Mouse (Mus musculus): ENCODE measurements around the gene Dhx58.

DNA sequence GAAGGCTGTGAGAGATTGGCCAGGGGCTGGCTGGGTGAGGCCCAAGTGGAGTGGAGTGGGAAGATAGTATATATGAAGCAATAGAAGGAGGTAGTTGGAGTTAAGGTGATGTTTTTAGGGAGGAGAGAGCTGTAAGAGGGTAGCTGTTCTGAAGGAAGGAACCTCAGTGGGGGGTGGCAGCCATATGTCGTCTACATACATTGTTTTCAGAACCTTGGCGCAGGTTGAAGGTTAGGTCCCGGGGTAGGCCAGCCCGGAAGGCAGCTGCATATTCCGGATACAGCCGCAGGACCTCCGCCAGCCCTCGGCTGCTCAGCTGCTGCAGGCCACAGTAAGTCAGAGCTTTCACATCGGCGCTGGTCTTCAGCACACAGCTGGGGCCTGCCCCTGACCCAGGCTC, 42.5 kb upstream of the Dhx58 start:
- TF ChIP-seq HCFC1 (IDR thresholded peaks at IDR 0.05; ENCODE audit: borderline replicate concordance, insufficient read depth, low read length) = no peak
- no peak for TF ChIP-seq CHD2 (IDR thresholded peaks at IDR 0.05; ENCODE audit: low read depth, low read length)
- TF ChIP-seq MAFK (IDR thresholded peaks at IDR 0.05; ENCODE audit: insufficient read depth, low read depth, low read length) = no peak
- no peak for TF ChIP-seq ZNF384 (IDR thresholded peaks at IDR 0.05; ENCODE audit: low read depth, low read length)
